Mouse (Mus musculus) stomach, postnatal 0 days (tissue): ENCODE results near the gene Amotl1. TPM values are rescaled to one million over a fixed set of nuclear protein-coding genes. Genes with fewer than 3 reads are reported as not detected.

Source experiments
- ATAC-seq: fragments of 200-750 bp; cut with Nextera tagmentation; 2 replicates; pipeline ENCODE4 v1.8.0; 2017; ENCODE audit not compliant: low FRiP score, low TSS enrichment
- DNase-seq: peaks from one replicate; pipeline ENCODE4 v3.0.0-alpha.2; 2016; ENCODE audit warnings: low spot score
- H3K27ac ChIP-seq: fragments of 300-500 bp; sonication (generic); replicated peaks from 2 replicates; pipeline ENCODE4 v1.5.1; 2014; ENCODE audit warnings: mild to moderate bottlenecking, control low read depth
- H3K27me3 ChIP-seq: fragments of 300-500 bp; sonication (generic); 2 replicates; pipeline ENCODE4 v1.6.1; 2014; ENCODE audit warnings: low read length; ENCODE audit not compliant: control insufficient read depth, insufficient read depth
- H3K36me3 ChIP-seq: fragments of 300-500 bp; sonication (generic); 2 replicates; pipeline ENCODE4 v1.6.1; 2014; ENCODE audit warnings: low read length, mixed read lengths; ENCODE audit not compliant: control insufficient read depth, insufficient read depth
- H3K4me1 ChIP-seq: fragments of 300-500 bp; sonication (generic); replicated peaks from 2 replicates; pipeline ENCODE4 v1.6.1; 2014; ENCODE audit warnings: antibody characterized with exemption; ENCODE audit not compliant: control insufficient read depth, insufficient read depth
- H3K4me2 ChIP-seq: fragments of 300-500 bp; sonication (generic); replicated peaks from 2 replicates; pipeline ENCODE4 v1.6.1; 2014; ENCODE audit warnings: low read depth, mild to moderate bottlenecking, control low read depth, moderate library complexity
- H3K4me3 ChIP-seq: fragments of 300-500 bp; sonication (generic); 2 replicates; pipeline ENCODE4 v1.5.1; 2014; ENCODE audit warnings: low read depth, low read length, control low read depth
- H3K9ac ChIP-seq: fragments of 300-500 bp; sonication (generic); 2 replicates; pipeline ENCODE4 v1.6.1; 2014; ENCODE audit warnings: mild to moderate bottlenecking, low read length, control low read depth, mixed read lengths
- H3K9me3 ChIP-seq: fragments of 300-500 bp; sonication (generic); 2 replicates; pipeline ENCODE4 v1.6.1; 2016; ENCODE audit warnings: low read length; ENCODE audit not compliant: control insufficient read depth
- CTCF ChIP-seq: IDR thresholded peaks from 2 replicates; pipeline ENCODE4 v1.5.1; 2016; ENCODE audit warnings: antibody characterized with exemption, low read depth, mild to moderate bottlenecking, moderate library complexity
- EP300 ChIP-seq: optimal IDR thresholded peaks from 2 replicates; pipeline ENCODE3; 2016; ENCODE audit warnings: antibody characterized with exemption
- WGBS: fragments of 180-500 bp; shearing (Covaris S2); extraction: QIAGEN DNeasy Blood & Tissue Kit; methylation state at CpG from one replicate; pipeline ENCODE4 v1.1.7; 2014; 5-methylcytosine and 5-hydroxymethylcytosine counted together
- polyA plus RNA-seq: library from polyadenylated mRNA; unstranded; fragments of >200 nt; fragmentation: Nextera tagmentation; extraction: Ambion mirVana; gene quantifications from 2 replicates; pipeline ENCODE4 v1.2.1, GENCODE M21; 2015

The Amotl1 gene
- polyA plus RNA-seq, 1 experiment from 2014 or later: 7.3 TPM

GRCm38 (mm10) chr9:14614931-14615880, 29.6 kb downstream of the Amotl1 start:
- peak overlapping the region; percentile 96 for H3K9ac ChIP-seq
- H3K36me3 ChIP-seq: no peaks in the 10 kb centered on the region
- DNase-seq (peak; percentile 71), ATAC-seq (peak; percentile 74)
- TF ChIP-seq EP300 (peak; percentile 11), CTCF (no peak)
- WGBS: 15% methylated on average over 25 of the region's 33 CpGs
- peak overlapping the region; percentile 84 for H3K4me2 ChIP-seq
- H3K27ac ChIP-seq: peak overlapping the region; percentile 93
- H3K4me1 ChIP-seq: peaks cover 13% of the 10 kb centered on the region; the same call in 1 of the 2 replicates
- H3K9me3 ChIP-seq: no peaks in the 10 kb centered on the region
- H3K27me3 ChIP-seq: no peaks in the 10 kb centered on the region
- peak overlapping the region; percentile 84 for H3K4me3 ChIP-seq

GRCm38 (mm10) chr9:14614205-14614930, 30.5 kb downstream of the Amotl1 start:
- Histone ChIP-seq H3K27ac (peak overlapping the region; percentile 93), H3K4me3 (peak overlapping the region; percentile 84), H3K4me2 (peak overlapping the region; percentile 84), H3K4me1 (peaks cover 13% of the 10 kb centered on the region; the same call in 1 of the 2 replicates), H3K9me3 (no peaks in the 10 kb centered on the region), H3K27me3 (no peaks in the 10 kb centered on the region), H3K36me3 (no peaks in the 10 kb centered on the region), H3K9ac (peak overlapping the region; percentile 96)
- WGBS: under 1% methylated on average over 40 of the region's 50 CpGs
- DNase-seq (peak; percentile 60), ATAC-seq (peak; percentile 38; the same call in 1 of the 2 replicates)
- TF ChIP-seq CTCF (no peak), EP300 (peak; percentile 14)

GRCm38 (mm10) chr9:14613308-14614204, 31.3 kb downstream of the Amotl1 start:
- H3K9ac ChIP-seq: peak overlapping the region; percentile 96
- no peaks in the 10 kb centered on the region for H3K36me3 ChIP-seq
- no peaks in the 10 kb centered on the region for H3K9me3 ChIP-seq
- H3K27me3 ChIP-seq: no peaks in the 10 kb centered on the region
- DNase-seq (no peak), ATAC-seq (no peak)
- H3K4me1 ChIP-seq: peaks cover 13% of the 10 kb centered on the region; the same call in 1 of the 2 replicates
- H3K27ac ChIP-seq: peak overlapping the region; percentile 93
- no peak for TF ChIP-seq CTCF
- no peak for TF ChIP-seq EP300
- WGBS: 2% methylated on average over 15 of the region's 15 CpGs
- peak overlapping the region; percentile 84 for H3K4me2 ChIP-seq
- peak overlapping the region; percentile 84 for H3K4me3 ChIP-seq

- Histone ChIP-seq H3K9ac (peak overlapping the region; percentile 96; the same call in 1 of the 2 replicates), H3K36me3 (no peaks in the 10 kb centered on the region), H3K4me3 (peak overlapping the region; percentile 84), H3K9me3 (no peaks in the 10 kb centered on the region), H3K4me1 (peaks cover 13% of the 10 kb centered on the region; the same call in 1 of the 2 replicates), H3K27ac (peak overlapping the region; percentile 93), H3K27me3 (no peaks in the 10 kb centered on the region), H3K4me2 (peak overlapping the region; percentile 84)
- no peak for TF ChIP-seq CTCF
- no peak for TF ChIP-seq EP300
- ATAC-seq (no peak), DNase-seq (no peak)
These were observed 32.3 kb downstream of the Amotl1 start for GRCm38 (mm10) chr9:14612588-14612987.

- Histone ChIP-seq H3K9ac (no peak overlapping the region), H3K4me2 (no peak overlapping the region), H3K27me3 (no peaks in the 10 kb centered on the region), H3K27ac (no peak overlapping the region), H3K36me3 (no peaks in the 10 kb centered on the region), H3K4me3 (no peak overlapping the region), H3K4me1 (peaks cover 13% of the 10 kb centered on the region; the same call in 1 of the 2 replicates), H3K9me3 (no peaks in the 10 kb centered on the region)
- TF ChIP-seq CTCF (no peak), EP300 (no peak)
- ATAC-seq (0 out of 2 replicates have a peak, but pooled peaks have one; percentile 30), DNase-seq (no peak)
- 50% methylated on average over 5 of the region's 5 CpGs for WGBS
These were observed 36.3 kb downstream of the Amotl1 start for GRCm38 (mm10) chr9:14608521-14608920.
